Mouse (Mus musculus) liver, embryonic 13.5 days (tissue): ENCODE data around the gene Snapc3. TPM values are rescaled to one million over a fixed set of nuclear protein-coding genes. Genes with fewer than 3 reads are reported as not detected.
"Not testable (repeated sequence)": the region's sequence is repeated elsewhere in the genome, so short reads cannot be mapped to it uniquely, and the experiment has no call there.

Experiments used
- ATAC-seq: fragments of 200-750 bp; cut with Nextera tagmentation; 2 replicates; pipeline ENCODE4 v1.8.0; 2017; ENCODE audit warnings: low read depth, mild to moderate bottlenecking, moderate number of reproducible peaks, moderate library complexity
- DNase-seq: peaks from one replicate; pipeline ENCODE4 v3.0.0; 2022
- H3K27ac ChIP-seq: fragments of 300-500 bp; sonication (generic); 2 replicates; pipeline ENCODE4 v1.5.1; 2015; ENCODE audit warnings: moderate library complexity, mild to moderate bottlenecking, inconsistent platforms
- H3K27me3 ChIP-seq: fragments of 300-500 bp; sonication (generic); 2 replicates; pipeline ENCODE4 v1.6.1; 2015; ENCODE audit warnings: mild to moderate bottlenecking, inconsistent platforms
- H3K36me3 ChIP-seq: fragments of 300-500 bp; sonication (generic); 2 replicates; pipeline ENCODE4 v1.6.1; 2015; ENCODE audit warnings: mild to moderate bottlenecking, inconsistent platforms
- H3K4me1 ChIP-seq: fragments of 300-500 bp; sonication (generic); replicated peaks from 2 replicates; pipeline ENCODE4 v1.6.1; 2015; ENCODE audit warnings: inconsistent platforms
- H3K4me2 ChIP-seq: fragments of 300-500 bp; sonication (generic); 2 replicates; pipeline ENCODE4 v1.6.1; 2015; ENCODE audit warnings: inconsistent platforms, mild to moderate bottlenecking, moderate library complexity
- H3K4me3 ChIP-seq: fragments of 300-500 bp; sonication (generic); replicated peaks from 2 replicates; pipeline ENCODE4 v1.5.1; 2015; ENCODE audit warnings: mild to moderate bottlenecking, inconsistent platforms
- H3K9ac ChIP-seq: fragments of 300-500 bp; sonication (generic); 2 replicates; pipeline ENCODE4 v1.6.1; 2015; ENCODE audit warnings: mild to moderate bottlenecking, inconsistent platforms
- H3K9me3 ChIP-seq: fragments of 300-500 bp; sonication (generic); replicated peaks from 2 replicates; pipeline ENCODE4 v1.6.1; 2016; ENCODE audit warnings: inconsistent platforms
- WGBS: fragments of 180-500 bp; shearing (Covaris S2); methylation state at CpG from one replicate; pipeline ENCODE4 v1.1.7; 2015; ENCODE audit not compliant: insufficient replicate concordance; 5-methylcytosine and 5-hydroxymethylcytosine counted together
- polyA plus RNA-seq: library from polyadenylated mRNA; unstranded; fragments of >200 nt; fragmentation: Nextera tagmentation; extraction: Ambion mirVana; gene quantifications from 2 replicates; pipeline ENCODE4 v1.2.1, GENCODE M21; 2015

Snapc3 gene
- polyA plus RNA-seq, 1 experiment from 2014 or later = 12.3 TPM

DNA sequence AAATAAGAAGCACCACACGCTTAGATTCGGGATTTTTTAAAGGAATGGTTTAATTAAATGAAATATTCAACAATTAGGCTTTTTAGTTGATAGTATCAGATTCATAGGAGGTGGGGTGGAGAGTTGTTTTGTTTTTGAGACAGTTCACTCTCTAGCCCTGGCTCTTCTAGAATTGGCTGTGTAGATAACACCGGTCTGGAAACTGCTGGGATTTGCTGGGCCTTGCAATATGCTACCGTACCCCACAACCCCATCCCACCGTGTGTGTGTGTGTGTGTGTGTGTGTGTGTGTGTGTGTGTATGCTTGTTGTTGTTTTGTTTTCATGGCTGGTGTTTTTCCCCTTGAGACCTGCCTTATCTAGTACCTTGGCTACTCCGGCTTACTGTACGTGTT is 83.5 kb downstream of the Snapc3 start:
- no peak overlapping the region for H3K4me2 ChIP-seq
- WGBS = 42% methylated on average over 7 of the region's 7 CpGs

DNA sequence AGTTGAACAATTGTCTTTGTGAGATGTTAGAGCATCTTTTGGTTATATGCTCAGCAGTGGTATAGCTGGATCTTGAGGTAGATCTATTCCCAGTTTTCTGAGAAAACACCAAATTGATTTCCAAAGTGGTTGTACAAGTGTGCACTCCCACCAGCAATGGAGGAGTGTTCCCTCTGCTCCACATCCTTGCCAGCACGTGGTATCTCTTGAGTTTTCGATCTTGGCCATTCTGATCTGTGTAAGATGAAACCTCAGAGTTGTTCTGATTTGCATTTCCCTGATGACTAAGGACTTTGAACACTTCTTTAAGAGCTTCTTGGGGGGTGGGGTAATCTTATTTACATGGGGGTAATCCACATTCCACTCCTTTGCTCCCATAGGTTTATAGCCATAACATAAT is 92.1 kb downstream of the Snapc3 start:
- Histone ChIP-seq H3K9me3 (no peaks in the 10 kb centered on the region), H3K4me3 (no peak overlapping the region), H3K9ac (no peak overlapping the region), H3K4me1 (no peaks in the 10 kb centered on the region), H3K27me3 (no peaks in the 10 kb centered on the region), H3K4me2 (no peak overlapping the region), H3K36me3 (no peaks in the 10 kb centered on the region), H3K27ac (no peak overlapping the region)
- DNase-seq (no peak), ATAC-seq (no peak)
- WGBS = 38% methylated on average over 2 of the region's 2 CpGs

More for the DNA sequence above, 83.5 kb downstream of the Snapc3 start:
- ATAC-seq (no peak), DNase-seq (no peak)
- Histone ChIP-seq H3K4me1 (no peaks in the 10 kb centered on the region), H3K36me3 (no peaks in the 10 kb centered on the region), H3K27ac (no peak overlapping the region), H3K27me3 (peaks cover 9% of the 10 kb centered on the region; the same call in 1 of the 2 replicates), H3K9me3 (no peaks in the 10 kb centered on the region), H3K9ac (no peak overlapping the region), H3K4me3 (no peak overlapping the region)

DNA sequence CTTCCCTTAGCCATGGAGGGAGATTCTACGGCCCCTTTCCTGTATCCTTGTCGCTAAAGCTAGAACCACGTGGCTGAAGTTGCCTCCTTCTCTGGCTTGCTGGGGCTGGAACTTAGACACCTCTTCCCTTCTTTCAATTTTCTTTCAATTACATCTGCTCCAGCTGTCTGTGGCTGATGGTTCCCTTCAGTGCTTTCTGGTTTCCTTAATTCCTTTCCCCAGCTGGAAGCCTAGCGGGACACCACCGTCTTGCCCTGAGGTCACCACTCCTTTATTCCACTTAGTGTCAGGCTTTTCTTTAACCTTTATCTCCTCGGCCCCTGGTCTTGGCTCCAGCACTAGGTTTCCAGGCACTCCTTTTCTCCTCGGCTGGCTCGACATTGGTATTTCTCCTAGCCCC is 93.6 kb downstream of the Snapc3 start:
- Histone ChIP-seq H3K36me3 (no peaks in the 10 kb centered on the region), H3K4me2 (no peak overlapping the region), H3K4me3 (no peak overlapping the region), H3K27me3 (no peaks in the 10 kb centered on the region), H3K9me3 (no peaks in the 10 kb centered on the region), H3K9ac (no peak overlapping the region), H3K4me1 (no peaks in the 10 kb centered on the region), H3K27ac (no peak overlapping the region)
- 71% methylated on average over 8 of the region's 8 CpGs for WGBS
- DNase-seq (no peak), ATAC-seq (no peak)

DNA sequence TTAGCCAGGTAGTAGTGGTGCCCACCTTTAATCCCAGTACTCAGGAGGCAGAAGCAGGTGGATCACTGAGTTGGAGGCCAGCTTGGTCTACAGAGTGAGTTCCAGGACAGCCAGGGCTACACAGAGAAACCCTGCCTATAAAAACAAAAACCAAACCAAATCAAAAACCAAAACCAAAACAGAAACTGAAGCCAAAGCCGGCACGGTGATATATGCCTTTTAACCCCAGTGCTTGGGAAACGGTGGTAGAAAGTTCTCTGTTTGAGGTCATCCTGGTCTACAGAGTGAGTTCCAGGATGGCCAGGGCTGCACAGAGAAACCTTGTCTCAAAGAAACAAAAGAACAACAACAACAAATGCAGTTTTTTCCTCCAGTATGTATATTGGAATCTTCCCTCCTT is 94.7 kb downstream of the Snapc3 start:
- Histone ChIP-seq H3K9ac (no peak overlapping the region), H3K4me1 (no peaks in the 10 kb centered on the region), H3K9me3 (no peaks in the 10 kb centered on the region), H3K36me3 (no peaks in the 10 kb centered on the region), H3K27me3 (no peaks in the 10 kb centered on the region), H3K4me3 (no peak overlapping the region), H3K27ac (no peak overlapping the region), H3K4me2 (no peak overlapping the region)
- ATAC-seq (no peak), DNase-seq (no peak)
- WGBS = 86% methylated on average over 3 of the region's 3 CpGs

DNA sequence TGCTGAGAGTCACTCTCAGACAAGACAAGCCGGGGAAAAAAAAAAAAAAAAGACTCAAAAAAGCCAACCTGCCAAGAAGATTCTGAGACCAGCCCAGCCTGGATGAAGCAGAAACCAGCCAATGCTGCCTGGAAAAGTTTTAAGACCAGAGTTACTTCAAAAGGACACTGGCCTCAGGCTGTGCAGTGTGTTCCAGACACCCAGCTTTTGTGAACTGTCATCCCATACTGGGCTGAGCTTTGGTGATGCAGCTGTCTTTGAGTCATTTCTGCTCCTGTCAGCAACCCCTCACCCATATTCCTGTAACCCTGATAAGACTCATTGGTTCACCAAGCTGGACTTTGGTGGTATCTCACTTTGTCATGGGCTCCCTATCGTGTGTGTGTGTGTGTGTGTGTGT is 95.1 kb downstream of the Snapc3 start:
- no peak overlapping the region for H3K4me3 ChIP-seq
- no peak overlapping the region for H3K27ac ChIP-seq
- no peak for DNase-seq
- H3K36me3 ChIP-seq = no peaks in the 10 kb centered on the region
- no peak overlapping the region for H3K9ac ChIP-seq
- ATAC-seq = no peak
- no peak overlapping the region for H3K4me2 ChIP-seq
- H3K27me3 ChIP-seq = no peaks in the 10 kb centered on the region
- no peaks in the 10 kb centered on the region for H3K9me3 ChIP-seq
- WGBS = 39% methylated on average over 2 of the region's 2 CpGs
- H3K4me1 ChIP-seq = no peaks in the 10 kb centered on the region

DNA sequence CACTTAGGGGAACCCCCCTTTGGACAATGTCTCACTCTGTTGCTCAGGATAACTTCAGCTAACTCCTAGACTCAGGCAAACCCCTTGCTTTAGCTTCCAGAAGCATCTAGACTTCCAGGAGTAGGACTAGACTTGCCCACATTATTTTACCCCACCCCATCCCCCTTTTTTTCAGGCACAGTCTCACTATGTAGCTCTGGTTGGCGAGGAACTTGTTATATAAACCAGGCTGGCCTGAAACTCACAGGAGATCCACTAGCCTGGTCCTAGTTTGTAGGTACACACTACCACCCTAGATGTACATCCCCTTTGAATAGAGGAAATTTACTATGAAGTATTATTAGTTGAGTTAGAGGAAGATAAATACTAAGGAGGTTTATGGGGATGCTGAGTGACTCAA is 96.7 kb downstream of the Snapc3 start:
- DNase-seq = no peak
- Histone ChIP-seq H3K4me1 (no peaks in the 10 kb centered on the region), H3K9me3 (no peaks in the 10 kb centered on the region), H3K27ac (no peak overlapping the region), H3K4me2 (no peak overlapping the region), H3K9ac (no peak overlapping the region), H3K36me3 (no peaks in the 10 kb centered on the region), H3K27me3 (no peaks in the 10 kb centered on the region), H3K4me3 (no peak overlapping the region)
- 57% methylated on average over 1 of the region's 1 CpGs for WGBS
- no peak for ATAC-seq

DNA sequence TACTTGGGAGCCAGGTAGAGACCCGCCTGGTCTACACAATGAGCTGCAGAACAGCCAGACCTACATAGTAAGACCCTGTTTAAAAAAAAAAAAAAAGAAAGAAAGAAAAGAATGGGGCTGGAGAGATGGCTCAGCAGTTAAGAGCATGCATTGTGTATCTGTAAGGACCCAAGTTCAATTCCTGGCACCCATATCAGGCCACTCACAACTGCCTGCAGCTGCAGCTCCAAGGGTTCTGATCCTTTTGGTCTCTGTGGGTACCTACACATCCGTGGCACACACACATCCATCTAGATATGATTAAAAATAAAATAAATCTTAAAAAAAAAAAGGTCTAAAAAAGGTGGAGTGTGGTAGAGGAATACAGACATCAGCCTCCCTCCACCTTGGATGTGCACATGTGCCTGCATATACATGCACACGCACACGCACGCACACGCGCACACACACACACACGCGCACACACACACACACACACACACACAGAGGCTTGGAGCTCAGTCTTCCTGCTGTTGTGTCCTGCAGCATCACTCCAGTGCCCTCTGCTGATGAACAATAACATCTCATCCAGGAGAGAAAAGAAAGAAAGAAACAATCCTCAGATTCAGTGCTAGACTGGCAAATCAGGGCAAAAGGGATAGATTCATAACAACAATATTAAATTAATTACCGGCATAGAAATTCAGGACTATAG is 97.6 kb downstream of the Snapc3 start:
- no peaks in the 10 kb centered on the region for H3K36me3 ChIP-seq
- H3K9me3 ChIP-seq = no peaks in the 10 kb centered on the region
- 82% methylated on average over 10 of the region's 10 CpGs for WGBS
- ATAC-seq (no peak), DNase-seq (no peak)
- no peak overlapping the region for H3K9ac ChIP-seq
- H3K27ac ChIP-seq = no peak overlapping the region
- no peaks in the 10 kb centered on the region for H3K27me3 ChIP-seq
- no peak overlapping the region for H3K4me2 ChIP-seq
- no peak overlapping the region for H3K4me3 ChIP-seq
- H3K4me1 ChIP-seq = no peaks in the 10 kb centered on the region

DNA sequence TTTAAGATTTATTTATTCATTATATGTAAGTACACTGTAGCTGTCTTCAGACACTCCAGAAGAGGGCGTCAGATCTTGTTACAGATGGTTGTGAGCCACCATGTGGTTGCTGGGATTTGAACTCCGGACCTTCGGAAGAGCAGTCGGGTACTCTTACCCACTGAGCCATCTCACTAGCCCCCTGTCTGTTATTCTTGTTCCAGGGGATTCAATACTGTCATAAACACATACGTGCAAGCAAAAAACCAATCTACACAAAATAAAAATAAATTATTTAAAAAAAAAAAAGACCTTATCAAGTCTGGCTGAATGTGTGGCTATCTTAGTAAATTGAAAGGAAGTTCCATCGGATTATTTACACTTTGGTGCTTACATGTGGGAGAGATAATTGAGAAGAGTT is 98.6 kb downstream of the Snapc3 start:
- not testable (repeated sequence) for H3K36me3 ChIP-seq, H3K4me2 ChIP-seq, H3K4me3 ChIP-seq, ATAC-seq, H3K9me3 ChIP-seq, DNase-seq, H3K4me1 ChIP-seq, H3K9ac ChIP-seq, H3K27me3 ChIP-seq, H3K27ac ChIP-seq
- WGBS = 71% methylated on average over 5 of the region's 6 CpGs

Other genes with a start within 250 kb of the Snapc3 start
- gene Ttc39b, start 93.5 kb upstream of the Snapc3 start, polyA plus RNA-seq = 2.8 and 3.4 TPM in 2 replicates
- 59.9 and 71.4 TPM in 2 replicates for gene Psip1, start 68.7 kb downstream of the Snapc3 start, polyA plus RNA-seq
- gene Ccdc171, start 107.8 kb downstream of the Snapc3 start, polyA plus RNA-seq = 1.1 and 1.8 TPM in 2 replicates